Mouse (Mus musculus): ENCODE results near the gene Snorc.
"Not testable (repeated sequence)": the region's sequence is repeated elsewhere in the genome, so short reads cannot be mapped to it uniquely, and the experiment has no call there.

Snorc gene

GRCm38 (mm10) chr1:87469971-87470370 lies at the start of gene Snorc:
Gene Snorc (plus strand): TSS chr1:87470271.
- DNase-seq (ENCODE audit: low spot score in 2 of 2): not testable (repeated sequence)

- DNase-seq (ENCODE audit: low spot score in 2 of 2): no peak
Observed at GRCm38 (mm10) chr1:87435125-87435524, 34.9 kb upstream of the Snorc start.

- DNase-seq (ENCODE audit: low spot score in 2 of 2): no peak
Observed at GRCm38 (mm10) chr1:87436583-87436982, 33.5 kb upstream of the Snorc start.

- DNase-seq (ENCODE audit: low spot score in 2 of 2): peak; percentile 62 to 75
Observed at GRCm38 (mm10) chr1:87447183-87448104, 22.6 kb upstream of the Snorc start.

DNA sequence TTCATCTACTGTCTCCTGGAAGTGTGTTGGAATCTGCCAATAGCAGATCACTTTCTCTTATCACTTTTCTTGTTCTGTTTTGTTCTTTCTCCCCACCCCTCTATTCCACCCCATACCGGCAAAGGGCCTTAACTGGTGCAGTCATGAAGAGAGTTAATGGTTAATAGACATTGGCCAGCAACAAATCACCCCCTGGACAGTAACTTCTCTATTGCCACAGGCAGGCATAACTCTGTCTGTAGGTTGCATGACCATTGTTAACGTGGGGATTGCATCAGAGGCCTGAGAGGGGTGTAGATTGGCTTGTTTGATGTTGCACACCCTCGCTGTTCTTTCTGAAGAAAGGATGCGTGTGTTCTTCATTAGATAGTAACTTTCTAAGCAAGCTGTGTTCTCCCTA lies 20.6 kb upstream of the Snorc start:
- no peak for DNase-seq (ENCODE audit: low spot score in 2 of 2)

DNA sequence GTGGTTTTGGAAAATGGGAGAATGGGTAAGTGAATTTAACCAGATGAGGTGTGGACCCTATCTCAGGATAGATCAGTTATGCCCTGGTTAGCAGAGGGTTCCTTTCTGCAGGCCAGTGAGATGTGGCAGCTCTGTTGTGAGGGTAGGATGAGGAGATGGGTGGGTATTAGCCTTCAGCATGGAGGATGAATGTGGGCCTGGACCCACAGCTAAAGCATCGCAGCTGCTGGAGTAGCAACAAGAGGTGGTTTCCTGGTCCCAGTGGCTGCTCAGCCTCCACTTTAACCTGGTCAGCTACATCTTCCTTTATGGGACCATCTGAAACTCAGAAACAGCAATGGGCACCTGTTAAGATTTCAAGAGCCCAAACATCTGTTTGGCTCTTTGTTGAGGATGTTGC lies 13.6 kb upstream of the Snorc start:
- no peak for DNase-seq (ENCODE audit: low spot score in 2 of 2)

GRCm38 (mm10) chr1:87458045-87458444 lies 12.0 kb upstream of the Snorc start:
- no peak for DNase-seq (ENCODE audit: low spot score in 2 of 2)

- DNase-seq (ENCODE audit: low spot score in 2 of 2): not testable (repeated sequence)
Observed at GRCm38 (mm10) chr1:87459856-87460255, 10.2 kb upstream of the Snorc start.

GRCm38 (mm10) chr1:87467469-87467868 lies 2.6 kb upstream of the Snorc start:
- DNase-seq (ENCODE audit: low spot score in 2 of 2): no peak

DNA sequence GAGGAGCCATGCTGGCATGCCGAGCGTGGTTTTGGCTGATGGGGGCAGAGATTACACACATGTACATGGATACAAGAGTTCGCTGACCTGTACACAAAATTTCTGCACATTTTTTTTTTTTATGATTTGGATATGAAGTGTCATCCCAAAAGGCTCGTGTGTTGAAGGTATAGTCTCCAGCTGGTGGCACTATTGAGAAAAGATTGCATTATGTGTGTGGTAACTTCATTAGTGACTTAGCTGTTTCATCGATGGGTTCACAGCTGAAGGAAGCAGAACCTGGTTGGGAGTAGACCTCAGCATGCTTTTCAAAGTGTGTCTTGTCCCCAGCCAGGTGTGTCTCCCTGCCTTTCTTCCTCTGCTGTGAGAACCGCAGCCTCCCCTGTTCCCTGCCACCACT lies 1.8 kb upstream of the Snorc start:
- no peak for DNase-seq (ENCODE audit: low spot score in 2 of 2)

DNA sequence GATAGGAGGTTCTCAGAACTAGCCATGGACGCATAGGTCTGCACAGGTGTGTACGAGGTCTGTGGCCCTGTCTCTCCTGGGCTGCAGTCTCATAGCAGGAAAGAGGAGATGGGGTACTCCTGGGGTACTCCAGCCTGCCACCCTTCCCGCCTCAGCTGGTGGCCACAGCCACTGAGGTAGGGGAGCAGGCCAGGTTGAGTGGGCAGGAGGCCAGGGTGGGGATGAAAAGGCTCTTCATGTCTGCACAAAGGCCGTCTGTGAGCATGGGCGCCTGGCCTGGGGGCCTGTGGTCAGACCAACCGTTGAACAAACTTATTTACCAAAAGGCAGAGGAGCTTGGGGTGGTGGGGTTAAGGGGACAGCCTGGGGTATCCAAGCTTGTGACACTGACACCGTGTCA lies 1.8 kb downstream of the Snorc start:
- DNase-seq (ENCODE audit: low spot score in 2 of 2): no peak

DNA sequence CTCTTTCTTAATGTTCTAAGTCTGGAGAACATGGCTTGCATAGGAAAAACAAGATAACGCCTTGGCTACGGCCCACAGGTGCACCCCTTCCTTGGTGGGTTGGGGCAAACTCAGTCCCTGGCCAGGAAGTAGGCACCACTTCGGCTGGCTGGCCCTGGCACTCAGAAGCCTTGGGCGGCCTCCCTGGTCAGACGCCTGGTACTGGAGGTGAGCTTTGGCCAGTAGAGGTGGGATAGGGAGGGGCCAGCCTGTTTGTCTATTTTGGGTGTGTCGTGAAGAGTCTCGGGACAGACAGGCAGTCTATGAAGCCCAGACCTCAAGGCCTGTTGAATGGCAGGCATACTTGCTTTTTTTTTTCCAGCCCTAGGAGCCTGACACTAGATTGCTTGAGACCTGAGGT lies 2.5 kb downstream of the Snorc start:
- DNase-seq (ENCODE audit: low spot score in 2 of 2): no peak

DNA sequence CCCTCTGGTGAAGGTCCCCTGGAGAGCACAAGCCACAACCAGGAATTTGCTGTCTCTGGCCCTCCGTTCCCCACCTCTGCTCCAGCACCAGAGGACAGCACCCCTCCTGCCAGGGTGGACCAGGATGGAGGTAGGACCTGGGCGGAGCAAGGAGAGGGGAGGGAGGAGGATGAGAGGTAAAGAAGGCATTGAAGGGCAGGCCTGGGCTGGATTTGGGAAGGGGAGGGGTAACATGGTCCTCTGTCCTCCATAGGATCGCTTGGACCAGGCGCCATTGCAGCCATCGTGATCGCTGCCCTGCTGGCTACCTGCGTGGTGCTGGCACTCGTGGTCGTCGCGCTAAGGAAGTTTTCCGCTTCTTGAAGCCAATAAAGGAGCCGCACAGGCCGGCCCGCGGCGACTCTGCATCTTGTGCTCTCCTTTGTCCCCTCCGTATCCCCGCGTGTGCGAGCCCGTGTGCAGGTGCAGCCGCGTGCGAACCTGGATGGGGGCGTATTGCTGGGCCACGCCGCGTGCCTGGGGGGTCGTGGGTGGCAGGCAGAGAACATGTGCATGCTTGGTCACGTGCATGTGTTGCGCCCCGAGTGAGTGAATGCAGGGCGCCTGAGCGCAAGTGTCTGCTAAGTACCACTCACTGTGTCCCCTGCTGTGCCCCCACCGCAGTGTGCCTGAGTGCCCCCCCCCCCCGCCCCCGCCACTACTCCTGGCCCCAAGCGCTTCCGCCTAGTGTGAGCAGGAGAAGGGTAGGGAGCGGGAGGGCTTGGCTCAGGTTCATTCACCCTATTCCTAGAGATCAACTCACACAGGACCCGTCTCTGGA lies 5.2 kb downstream of the Snorc start:
- no peak for DNase-seq (ENCODE audit: low spot score in 2 of 2)

DNA sequence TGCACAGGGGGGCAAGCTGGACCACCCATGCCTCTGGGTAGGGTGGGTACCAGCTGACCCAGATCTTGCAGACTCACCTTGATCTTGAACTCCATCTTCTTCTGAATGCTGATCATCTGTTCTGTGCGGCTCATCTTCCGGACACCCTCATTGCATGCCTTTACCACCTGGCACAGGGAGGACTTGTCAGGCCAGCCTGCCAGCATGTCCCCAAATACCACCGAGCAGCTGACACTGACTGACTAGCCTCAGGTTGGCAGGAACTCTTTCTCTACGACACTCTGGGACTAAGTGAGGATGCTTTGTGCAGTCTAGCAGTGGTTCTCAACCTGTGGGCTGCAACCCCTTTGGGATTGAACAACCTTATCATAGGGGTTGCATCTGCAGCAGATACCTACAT lies 12.5 kb downstream of the Snorc start:
- no peak for DNase-seq (ENCODE audit: low spot score in 2 of 2)

DNA sequence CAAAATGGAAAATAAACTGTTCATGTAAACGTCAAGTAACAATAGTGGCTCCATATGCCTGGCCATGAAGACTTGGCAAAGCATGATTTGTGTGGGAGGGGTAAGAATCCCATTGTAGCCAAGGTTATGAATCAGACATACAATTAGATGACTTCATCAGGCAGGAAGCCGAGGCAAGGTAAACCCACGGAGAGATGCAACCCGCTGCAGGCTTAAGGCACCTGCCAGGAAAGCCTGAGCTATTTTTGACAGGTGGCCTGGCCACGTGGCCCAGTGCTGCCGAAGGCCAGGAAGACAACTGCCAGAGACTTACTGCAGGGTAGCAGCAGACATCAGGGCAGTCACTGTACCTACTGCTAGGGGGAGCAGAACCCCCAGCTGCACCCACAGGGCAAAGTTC lies 16.3 kb downstream of the Snorc start:
- no peak for DNase-seq (ENCODE audit: low spot score in 2 of 2)

DNA sequence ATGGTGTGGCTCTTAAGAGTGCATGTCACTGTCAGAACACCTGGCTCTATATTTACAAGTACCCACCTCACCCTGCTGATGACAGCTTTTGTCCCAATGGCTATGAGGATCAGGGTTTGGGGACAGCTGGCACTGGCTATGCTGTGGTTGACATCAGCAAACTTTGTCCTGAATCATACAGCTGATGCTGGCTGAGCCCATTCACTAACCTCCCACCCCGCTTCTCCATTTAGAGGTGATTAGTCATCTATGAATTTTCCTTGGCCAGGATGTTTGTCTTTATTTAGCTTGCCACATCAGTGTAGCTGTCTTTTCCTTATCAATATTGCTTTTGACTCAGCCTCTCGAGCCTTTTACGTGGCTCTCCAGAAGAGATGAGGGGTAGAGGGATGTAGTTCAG lies 22.2 kb downstream of the Snorc start:
- no peak for DNase-seq (ENCODE audit: low spot score in 2 of 2)

DNA sequence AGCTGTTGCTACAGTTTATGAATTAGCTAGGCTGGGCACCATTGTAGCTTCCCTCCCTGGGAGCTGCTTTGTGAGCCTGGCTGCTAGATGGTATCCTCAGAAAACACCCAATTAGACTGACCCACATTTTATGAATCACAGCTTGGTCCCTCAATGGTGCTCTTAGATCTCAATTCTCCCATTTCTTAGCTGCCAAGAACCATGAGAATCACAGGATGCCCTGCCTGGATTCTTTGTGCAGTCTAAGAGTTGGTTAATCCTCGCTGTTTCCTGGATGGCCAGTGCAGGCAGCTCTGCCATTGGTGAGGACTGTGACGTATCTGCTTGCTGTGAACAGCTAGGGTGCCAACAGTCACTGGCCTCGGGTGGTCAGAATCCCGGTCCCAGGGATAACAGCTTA lies 23.5 kb downstream of the Snorc start:
- DNase-seq (ENCODE audit: low spot score in 2 of 2): no peak

- no peak for DNase-seq (ENCODE audit: low spot score in 2 of 2)
Observed at GRCm38 (mm10) chr1:87505524-87505923, 35.5 kb downstream of the Snorc start.

- DNase-seq (ENCODE audit: low spot score in 2 of 2): no peak
Observed at GRCm38 (mm10) chr1:87507857-87508256, 37.8 kb downstream of the Snorc start.

GRCm38 (mm10) chr1:87508591-87509560 lies 38.8 kb downstream of the Snorc start:
- DNase-seq (ENCODE audit: low spot score in 2 of 2): peak in 1 of 2 experiments; percentile 13

DNA sequence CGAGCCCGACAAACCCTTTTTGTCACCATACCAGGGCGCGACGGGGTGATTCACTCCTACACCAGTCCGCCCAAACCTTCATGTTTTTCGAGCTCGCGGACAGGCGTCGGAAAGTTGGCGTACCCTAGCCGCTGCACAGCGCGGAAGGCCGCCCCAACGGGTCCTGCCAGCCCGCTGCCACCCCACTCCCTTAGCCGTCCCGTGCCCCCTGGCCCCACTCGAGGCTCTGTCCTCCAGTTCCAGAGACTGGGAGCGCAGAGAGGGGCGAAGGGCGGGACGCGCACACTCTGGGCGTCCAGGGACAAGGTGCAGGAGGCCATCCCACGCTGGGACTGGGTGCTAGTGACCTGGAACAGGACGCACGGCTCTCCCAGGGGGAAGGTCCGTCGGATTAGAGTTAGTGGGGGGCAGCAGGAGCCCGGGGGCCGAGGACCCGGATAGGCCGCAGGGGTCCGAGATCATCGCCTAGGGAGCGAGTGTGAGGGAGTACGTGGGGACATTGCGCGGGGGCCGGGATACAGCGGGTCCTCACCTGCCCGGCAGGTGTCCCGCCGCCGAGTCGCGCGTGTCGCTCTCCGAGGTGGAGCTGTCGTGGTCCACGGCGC lies 39.6 kb downstream of the Snorc start, which contains the start of gene Neu2:
Neu2 (plus strand) TSS at position 329 of the 605 bp plus-strand sequence.
- DNase-seq (ENCODE audit: low spot score in 2 of 2): no peak

Measured in cerebellum, postnatal 4 days (tissue).